Mouse (Mus musculus): Measurements from ENCODE around the gene Fbp2.
"Not testable (repeated sequence)": the region's sequence is repeated elsewhere in the genome, so short reads cannot be mapped to it uniquely, and the experiment has no call there.

Fbp2 gene

DNA sequence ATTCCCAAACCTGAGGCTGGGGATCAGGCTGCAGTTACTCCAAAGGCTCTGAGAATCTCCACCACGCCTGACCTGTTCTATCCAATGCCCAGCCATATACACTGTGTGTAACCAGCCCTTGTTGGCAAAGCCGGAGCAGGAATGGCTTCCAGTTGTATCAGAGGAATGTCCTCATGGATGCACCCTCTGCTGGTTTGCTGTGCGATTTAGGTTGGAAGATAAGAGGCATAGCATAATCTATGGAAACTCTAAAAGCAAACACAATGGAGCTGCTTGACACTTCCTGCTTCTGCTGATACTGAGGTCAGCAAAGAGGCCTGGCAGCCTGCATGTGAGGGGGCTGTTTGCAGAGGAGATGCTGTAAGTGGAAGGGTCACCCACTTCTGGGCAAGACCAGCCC, 4.7 kb upstream of the Fbp2 start:
- no peak for DNase-seq

DNA sequence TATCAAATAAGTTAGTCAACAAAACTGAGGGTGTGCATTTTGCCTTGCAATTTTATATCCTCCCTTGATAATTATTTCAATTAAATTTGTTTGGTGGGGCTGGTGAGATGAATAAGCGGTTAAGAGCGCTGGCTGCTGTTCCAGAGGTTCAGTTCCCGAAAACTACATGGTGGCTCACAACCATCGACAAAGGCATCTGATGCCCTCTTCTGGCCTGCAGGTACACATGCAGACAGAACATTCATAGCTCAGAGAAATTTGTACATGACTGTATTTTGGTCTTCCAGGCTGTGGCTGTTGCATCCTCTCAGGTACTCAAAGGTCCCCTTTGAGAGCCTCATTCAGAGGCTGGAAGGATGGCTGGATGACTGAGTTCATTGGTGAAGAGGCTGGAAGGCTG, 1.8 kb upstream of the Fbp2 start:
- no peak for DNase-seq

DNA sequence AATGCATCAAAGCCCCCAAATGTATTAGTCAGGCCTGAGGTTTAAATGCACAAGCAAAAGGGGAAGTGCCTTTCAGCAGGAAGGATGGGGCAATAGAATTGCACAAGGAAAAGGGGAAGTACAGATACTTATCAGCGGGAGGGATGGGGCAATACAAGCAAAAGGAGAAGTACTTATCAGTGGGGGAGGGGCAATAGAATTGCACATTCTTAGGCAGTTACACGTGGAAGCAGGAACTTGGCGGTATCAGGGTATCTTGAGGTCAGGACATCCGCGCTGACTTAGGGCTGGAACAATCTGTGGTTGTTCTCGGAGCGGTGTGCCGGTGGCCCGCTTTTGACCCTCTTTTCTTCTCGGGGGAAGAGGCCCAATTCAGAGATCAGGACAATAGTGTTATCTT, 1.0 kb upstream of the Fbp2 start:
- DNase-seq, result not testable (repeated sequence)

DNA sequence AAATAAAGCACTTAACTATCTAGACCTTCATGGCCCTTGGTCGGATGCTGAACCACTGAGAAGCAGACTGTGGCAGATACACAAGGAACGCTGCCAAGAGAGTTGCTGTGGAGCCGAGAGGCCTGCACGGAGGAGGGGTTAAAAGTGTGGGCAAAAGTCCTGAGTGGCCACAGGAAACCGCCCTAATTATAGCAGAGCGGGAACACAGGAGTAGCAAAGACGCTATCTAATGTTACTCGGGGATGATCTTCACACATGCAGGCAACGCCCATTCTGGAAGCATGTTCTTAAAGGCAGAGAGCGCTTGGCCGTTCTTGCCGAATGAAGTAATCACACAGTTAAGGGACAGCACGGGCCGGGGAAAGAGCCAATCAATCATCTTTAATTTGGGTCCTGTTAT, 1.4 kb downstream of the Fbp2 start:
- no peak for DNase-seq

DNA sequence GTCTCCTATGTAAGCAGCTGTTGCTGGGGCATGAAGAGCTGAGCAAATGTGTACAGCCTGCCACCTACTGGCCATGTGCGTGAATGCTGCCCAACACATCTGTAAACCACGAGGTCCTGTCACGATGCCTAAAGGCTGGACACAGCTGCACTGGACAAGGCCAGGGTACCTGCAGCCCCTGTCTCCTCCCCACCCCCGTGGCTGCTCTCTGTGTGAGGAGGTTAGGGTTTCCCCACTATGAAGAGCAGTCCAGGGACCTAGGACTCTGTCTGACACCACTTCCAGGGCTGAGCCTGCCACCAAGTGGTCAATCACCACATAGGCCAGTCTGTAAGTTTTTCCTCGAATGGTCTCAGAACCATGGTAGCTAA, 1.9 kb downstream of the Fbp2 start:
- peak; percentile 78 for DNase-seq

DNA sequence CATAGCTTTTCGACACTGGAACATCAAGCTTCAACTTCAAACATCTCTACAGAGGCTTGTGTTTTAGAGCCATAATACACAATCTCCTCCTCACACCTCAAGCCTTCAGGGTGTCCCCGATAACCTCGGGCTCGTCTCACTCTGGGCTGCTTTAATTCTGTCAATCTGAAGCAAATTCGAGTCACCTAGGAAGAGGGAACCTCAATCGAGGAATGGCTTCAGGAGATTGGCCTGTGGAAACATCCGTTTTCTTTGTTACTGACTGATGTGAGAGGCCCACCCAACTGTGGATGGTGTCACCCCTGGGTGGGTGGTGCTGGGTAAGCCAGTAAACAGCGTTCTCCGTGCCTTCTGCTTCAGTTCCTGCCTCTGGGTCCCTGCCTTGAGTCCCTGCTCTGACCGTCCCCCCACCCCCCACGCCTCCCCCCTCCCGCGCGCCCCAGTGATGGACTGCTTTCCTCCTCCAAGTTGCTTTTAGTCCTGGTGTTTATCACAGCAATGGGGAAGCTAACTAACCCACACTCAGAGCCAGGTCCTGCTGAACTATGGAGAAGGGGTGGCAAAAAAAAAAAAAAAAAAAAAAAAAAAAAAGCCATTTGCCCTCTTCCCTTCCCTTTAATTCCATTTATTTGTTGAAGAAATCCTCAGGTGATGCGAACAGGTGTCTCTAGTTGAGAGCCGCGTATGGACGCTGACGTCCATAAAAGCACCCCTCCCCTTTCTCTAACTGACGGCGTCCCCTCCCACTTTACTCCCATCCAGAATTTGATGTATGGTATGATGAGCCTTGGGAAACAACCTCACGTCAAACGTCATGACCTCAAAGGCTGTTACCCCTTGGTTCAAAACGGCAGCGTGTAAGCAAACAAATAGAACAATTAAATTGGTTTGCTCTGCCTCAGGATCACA, 2.6 kb downstream of the Fbp2 start:
- no peak for DNase-seq

DNA sequence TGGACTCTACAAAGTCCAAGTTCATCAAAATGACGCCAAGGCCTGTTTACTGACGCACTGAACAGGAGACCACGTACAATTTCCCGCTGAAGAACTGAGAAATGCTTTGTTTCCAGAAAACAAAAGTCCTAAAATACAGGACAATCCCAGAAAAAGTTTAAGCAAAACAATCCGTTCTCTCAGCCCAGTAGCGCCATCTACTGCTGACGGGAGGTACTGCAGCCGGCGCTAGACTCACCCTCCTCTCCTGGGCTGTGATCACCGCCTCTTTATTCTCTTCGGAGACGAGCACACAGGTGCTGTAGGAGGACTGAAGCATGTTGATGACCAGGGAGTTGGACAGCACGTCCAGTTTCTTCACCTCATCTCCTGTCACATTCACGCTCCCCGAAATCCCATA, 3.6 kb downstream of the Fbp2 start:
- DNase-seq, result peak; percentile 53

DNA sequence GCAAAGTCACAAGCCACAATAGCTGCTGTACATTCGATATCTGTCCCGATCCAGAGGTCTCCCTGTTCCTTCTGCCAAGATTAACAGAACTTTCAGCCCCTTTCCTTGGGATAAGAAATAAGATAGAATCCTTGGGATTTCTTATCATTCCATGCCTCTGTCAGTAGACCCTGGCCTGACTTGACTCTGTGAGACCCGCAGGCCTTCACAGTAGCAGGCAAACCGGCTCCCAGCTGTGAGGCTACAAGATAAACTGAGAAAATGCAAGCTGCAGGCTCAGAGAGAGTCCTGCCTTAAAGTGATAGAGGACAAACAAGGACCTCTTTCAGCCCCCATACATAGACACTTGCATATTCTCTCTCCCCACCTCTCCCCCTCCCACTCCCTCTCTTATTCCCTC, 24.9 kb downstream of the Fbp2 start:
- DNase-seq, result no peak

DNA sequence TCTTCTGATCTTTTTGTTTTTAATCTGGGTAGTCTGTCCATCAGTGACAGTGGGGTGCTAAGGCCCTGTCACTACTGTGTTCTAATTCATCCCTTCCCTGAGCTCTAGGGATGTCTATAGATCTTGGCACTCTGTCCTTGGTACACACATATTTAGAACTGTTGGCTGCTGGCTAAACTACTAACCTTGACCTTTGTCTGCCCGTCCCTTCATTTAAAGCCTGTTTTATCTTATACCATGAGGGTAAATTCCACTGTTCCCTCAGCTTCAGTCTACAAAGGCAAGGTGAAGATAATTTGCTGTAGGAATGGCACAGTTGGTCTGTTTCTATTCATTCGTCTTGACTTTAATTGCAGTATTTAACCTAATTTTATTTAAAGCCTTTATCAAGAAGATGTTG, 26.0 kb downstream of the Fbp2 start:
- DNase-seq, result no peak

DNA sequence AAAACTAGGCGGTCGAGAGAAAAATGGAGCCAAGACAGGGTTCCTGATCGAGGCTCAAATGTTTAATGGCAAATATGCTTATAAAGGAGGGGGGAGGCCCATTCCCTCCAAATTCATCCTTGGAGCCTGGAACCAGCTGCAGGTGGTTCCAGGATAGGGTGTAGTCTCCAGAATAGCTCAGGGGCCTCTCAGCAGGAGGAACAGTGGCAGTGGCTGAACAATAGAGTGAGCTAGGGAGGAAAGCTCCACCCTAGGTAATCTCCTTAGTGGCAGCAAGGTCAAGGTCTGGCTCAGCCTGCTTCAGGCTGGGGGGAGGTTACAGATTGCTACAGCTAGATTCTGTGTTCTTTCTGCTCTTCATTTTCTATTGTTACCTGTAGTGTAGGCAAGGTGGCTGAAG, 42.5 kb downstream of the Fbp2 start:
- DNase-seq, result not testable (repeated sequence)

DNA sequence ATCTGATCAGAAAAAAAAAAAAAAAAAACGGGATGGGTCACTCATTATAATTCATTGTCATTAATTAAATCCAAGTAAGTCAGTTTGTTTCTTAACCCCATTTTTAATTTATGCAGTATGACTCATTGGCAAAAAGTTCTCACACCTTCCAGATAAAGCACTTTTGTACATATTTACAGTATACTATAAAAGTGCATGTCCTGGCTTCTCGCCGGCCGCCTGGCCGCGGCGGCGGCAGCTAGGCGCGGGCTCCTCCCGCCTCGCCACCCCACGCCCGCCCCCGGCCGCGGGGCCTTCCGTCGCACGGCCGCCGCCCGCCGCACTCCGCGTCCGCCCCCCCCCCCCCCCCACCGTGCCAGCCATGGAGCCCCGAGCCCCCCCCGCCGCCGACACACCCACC, 45.5 kb downstream of the Fbp2 start:
- no peak for DNase-seq

DNA sequence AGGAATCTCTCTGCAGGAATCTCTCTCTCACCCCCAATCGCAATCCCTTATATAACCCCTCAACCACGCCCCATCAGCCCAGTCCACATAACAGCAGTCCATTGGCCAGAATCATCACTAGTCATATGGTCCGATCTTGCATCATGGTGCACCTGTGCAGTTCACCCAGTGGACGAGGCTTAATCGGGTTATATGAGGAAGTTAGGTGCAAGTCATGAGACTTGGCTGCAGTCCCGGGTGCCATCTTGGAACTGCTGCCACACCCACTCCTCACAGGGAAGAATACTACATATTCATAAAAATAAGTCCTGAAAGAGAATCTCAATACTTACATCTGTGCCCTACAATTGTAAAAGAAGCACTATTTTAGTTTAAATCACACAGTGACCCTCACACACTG, 50.2 kb downstream of the Fbp2 start:
- not testable (repeated sequence) for DNase-seq

Measured in right cerebral cortex, adult 18-20 months (tissue).